Mouse (Mus musculus) neural tube, embryonic 10.5 days (tissue): ENCODE data around the gene Ctc1.
"Not testable (repeated sequence)": the region's sequence is repeated elsewhere in the genome, so short reads cannot be mapped to it uniquely, and the experiment has no call there.

Experiments used
- DNase-seq: peaks from one replicate; pipeline ENCODE4 v3.0.0-alpha.2; 2017; ENCODE audit warnings: low spot score; ENCODE audit errors: extremely low spot score

Gene Ctc1

GRCm38 (mm10) chr11:69015644-69016441, at the start of gene Ctc1:
Ctc1 (plus strand) TSS chr11:69015911.
- DNase-seq, result peak; percentile 94

- DNase-seq, result no peak
Observed at GRCm38 (mm10) chr11:68966554-68966953, 49.2 kb upstream of the Ctc1 start.

DNA sequence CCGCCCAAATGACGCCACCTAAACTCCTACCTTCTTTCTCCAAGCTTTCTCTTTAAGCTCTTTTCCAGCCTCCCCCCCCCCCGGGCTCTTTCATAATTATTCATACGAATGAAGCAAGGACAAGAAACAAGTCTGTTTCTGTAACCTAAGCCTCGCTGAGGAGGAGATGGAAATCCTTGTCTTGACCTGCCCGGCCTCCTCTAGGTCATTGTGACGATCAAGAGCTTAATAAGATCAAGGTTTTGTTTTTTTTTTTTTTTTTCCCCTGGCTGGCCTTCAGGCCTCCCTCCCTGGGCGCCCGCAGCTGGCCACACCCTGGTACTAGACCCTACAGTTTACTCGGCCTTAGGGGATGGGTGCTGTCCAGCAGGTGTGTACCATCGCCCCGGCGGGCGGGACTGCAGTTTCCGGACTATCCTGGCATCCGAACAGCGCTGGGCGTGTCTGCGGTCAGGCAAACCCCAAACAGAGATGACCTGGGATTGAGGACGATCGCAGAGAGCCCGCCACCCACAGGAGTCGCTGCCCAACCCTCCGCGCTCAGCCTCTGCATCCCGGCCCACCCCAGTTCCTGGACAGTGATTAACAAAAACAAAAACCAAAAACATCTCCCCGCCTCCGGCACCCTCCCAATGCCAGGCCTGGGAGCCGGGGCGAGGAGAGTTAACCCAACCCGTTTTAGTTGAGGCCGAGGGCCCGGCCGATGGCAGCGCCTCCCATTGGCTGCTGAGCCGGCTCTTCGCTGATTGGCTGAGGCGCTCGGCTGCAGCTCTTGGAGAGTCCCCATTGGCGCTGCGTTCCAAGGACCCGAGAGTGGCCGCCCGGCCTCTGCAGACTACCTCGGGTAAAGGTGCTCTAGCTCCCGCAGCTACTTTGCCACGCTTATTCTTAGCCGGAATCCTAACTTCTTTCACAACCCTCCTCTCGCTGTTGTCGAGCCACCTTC, 48.1 kb upstream of the Ctc1 start, which contains the start of gene Slc25a35:
Gene Slc25a35, plus strand, starts transcription at position 795 of the 946 bp plus-strand sequence.
- DNase-seq, result peak; percentile 88

- DNase-seq, result no peak
Observed at GRCm38 (mm10) chr11:68968752-68969151, 47.0 kb upstream of the Ctc1 start.

- no peak for DNase-seq
Observed at GRCm38 (mm10) chr11:68970232-68970631, 45.5 kb upstream of the Ctc1 start.

DNA sequence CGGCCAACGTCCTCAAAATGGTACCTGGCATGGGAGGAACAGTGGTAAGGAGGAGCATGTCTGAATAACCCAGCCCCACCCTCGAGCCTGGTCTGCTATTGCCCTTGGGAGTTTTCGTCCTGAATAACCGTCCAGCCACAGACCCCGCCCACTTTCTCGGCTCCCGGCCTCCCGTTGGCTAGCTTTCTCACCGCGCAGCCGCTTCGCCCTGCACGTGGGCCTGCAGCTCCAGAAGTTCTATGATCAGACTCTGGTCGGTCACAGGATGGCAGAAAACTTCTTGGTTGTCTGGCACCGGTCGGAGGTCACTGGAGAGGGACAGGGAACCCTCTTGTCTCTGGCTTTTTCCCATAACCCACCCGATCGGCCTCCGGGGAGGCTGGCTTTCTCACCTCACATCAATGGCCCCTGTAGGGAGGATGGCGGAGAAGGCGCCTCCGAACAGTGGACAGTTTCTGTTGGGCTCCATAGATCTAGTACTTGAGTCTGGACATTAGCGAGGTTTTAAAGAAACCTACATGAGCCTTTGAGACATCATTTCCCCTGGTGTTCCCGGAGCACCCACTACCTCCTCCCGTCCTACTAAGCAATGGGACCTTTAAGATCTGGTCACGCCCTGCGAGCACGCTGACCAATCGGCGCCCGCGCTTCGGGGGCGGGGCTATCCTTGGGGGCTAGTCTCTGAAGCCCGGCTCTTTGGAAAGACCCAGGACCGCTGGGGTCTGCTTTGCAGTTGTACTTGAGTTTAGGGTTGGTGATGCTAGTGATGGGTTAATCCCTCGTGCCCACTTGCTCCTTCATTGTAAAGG, 42.3 kb upstream of the Ctc1 start:
- DNase-seq, result peak; percentile 87

DNA sequence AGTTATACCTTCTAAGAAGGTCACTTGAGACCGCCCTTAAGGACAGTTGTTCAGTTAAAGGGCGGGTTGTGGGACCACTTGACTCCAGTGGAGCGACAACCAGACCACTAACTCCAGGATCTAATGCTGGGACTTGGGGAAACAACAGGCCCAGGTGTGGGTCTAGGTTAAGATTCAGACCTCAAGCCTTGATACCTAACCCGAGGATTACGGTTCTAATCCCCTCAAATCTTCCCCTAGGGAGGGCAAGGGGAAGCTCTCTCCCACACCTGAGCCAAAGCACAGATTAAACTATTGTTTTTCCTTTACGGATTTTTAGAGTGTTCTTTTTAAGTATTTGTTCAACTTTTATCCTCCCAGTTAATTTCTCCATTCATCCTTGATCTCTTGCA, 41.7 kb upstream of the Ctc1 start:
- DNase-seq, result no peak

- DNase-seq, result no peak
Observed at GRCm38 (mm10) chr11:68975085-68975484, 40.6 kb upstream of the Ctc1 start, which contains the start of gene Rangrf. Rangrf (minus strand) TSS chr11:68975185.

GRCm38 (mm10) chr11:68975601-68976000, 40.1 kb upstream of the Ctc1 start:
- DNase-seq, result no peak

- no peak for DNase-seq
Observed at GRCm38 (mm10) chr11:68979320-68979733, 36.4 kb upstream of the Ctc1 start.

GRCm38 (mm10) chr11:68980919-68981318, 34.8 kb upstream of the Ctc1 start:
- no peak for DNase-seq

DNA sequence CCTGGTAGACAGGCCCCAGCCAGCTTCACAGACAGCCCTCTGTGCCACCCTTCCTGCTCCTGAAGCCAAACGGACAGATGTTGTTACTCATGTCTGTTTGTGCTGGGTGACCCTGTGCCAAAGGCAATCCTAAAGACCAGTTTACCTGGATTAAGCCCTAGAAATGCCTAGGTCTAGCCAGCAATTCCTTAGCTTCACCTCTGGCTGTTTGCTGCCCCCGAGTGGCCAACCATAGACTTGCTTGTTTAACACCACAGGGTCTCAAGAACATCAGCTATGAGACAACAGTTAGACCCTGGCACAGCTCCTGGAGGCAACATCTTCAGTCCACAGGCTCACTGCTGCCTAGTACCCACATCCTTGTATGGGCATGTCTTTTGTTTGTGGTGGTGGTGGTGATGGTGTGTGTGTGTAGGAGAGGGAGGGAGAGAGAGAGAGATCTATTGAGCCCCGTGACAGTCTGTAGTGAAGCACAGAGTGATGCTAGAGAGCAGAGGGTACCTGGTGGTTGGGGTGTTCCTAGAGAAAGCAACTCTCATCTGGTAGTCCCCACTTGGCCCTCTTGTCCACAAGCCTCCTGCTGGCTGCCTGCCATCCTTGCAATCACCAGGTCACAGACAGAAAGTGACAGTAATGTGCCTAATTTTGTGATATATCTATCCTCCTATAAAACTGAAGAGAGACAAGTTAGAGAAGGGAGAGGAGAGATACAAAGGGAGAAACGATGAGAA, 32.9 kb upstream of the Ctc1 start:
- DNase-seq, result peak; percentile 79

- no peak for DNase-seq
Observed at GRCm38 (mm10) chr11:68987365-68987882, 28.3 kb upstream of the Ctc1 start.

DNA sequence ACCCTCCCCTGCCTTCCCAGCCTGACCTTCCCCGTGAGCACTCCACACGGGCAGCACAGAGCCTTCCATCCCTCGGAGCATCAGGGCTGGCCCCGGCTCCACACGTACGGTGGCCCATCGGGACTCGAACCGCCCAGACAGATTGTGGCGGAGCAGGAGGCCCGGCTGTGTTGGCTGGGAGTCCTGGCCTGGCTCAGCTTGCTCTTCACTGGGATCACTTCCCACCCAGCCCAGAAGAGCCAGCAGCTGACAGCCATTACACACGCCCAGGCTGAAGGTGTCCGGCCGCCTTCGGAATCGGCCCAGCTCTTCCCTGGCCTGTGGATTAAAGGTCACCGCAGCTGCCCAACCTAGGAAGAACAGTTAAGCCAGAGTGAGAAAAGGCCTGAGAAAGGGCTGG, 27.4 kb upstream of the Ctc1 start:
- no peak for DNase-seq

DNA sequence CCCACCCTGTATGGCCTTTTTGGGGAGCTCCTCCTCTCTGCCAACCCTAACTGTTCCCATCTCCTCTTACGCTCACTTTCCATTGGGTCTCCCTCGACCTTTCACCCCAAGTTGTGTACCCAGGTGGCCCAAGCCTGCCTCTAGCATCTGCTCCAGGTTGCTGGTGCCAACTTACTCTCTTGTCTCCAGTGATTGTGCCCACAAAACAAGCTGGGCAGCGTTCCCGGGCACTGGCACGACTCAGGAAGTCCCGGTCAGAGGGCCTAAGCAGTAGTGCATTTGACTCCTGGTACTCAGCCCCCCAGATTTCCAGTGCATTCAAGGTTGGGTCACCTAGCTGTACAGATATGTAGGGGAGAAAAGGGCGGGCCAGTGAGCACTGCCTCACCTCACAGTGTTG, 22.6 kb upstream of the Ctc1 start:
- DNase-seq, result no peak

GRCm38 (mm10) chr11:68994377-68994776, 21.3 kb upstream of the Ctc1 start:
- no peak for DNase-seq

DNA sequence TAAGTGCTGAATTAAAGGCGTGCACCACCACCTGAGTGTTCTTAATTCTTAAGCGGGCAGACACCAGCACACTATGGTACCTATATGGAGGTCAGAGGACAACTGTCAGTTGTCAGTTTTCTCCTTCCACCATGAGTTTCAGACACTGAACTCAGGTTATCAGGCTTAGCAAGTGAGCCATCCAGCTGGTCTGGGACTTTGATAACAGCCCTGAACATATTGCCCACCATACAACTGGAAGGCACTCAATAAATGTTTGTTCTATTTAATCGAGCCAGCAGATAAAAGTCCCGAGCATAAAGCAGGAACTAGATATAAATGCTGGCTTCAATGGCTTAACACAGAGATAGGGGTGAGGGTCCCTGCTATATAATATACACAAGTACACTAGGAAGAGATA, 18.6 kb upstream of the Ctc1 start:
- DNase-seq, result no peak

DNA sequence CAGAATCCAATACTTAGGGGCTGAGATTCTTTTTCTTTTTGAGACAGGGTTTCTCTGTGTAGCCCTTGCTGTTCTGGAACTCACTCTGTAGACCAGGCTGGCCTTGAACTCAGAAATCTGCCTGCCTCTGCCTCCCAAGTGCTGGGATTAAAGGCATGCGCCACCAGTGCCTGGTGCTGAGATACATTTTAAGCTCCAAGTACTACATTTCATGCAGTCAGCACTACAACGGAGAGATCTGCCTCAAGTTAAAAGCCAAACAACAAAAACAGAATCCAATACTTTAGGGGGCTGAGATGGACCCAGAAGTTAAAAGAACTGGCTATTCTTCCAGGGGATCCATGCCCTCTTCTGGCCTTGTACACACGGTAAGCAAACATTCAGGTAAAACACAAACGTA, 12.9 kb upstream of the Ctc1 start:
- not testable (repeated sequence) for DNase-seq

GRCm38 (mm10) chr11:69003592-69003991, 12.1 kb upstream of the Ctc1 start:
- DNase-seq, result no peak

DNA sequence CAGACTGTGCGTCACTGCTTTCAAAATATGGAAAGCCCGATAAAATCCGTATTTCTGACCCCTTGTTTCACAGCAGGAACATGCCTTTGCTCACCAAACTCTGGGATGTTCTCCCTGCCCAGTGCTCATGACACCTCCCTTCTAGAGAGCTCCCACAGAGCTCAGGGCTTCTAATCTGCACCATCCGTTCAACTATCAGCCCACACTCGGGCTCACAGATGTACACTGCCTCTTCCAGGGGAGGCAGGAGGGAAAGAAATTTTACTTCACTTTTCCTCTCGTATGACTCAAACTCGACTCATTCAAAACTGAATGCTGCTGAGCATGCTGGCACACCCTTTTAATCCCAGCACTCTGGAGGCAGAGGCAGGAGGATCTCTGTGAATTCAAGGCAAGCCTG, 10.5 kb upstream of the Ctc1 start:
- DNase-seq, result no peak
